Mouse (Mus musculus) liver, adult 2 months (tissue): ENCODE results near the gene Syngr1.

Experiments used
- CTCF ChIP-seq: fragments of 200-500 bp; IDR thresholded peaks from 2 replicates; pipeline ENCODE4 v1.5.1; 2011; ENCODE audit warnings: low read depth, low read length, control low read depth
- POLR2A ChIP-seq: fragments of 200-500 bp; IDR thresholded peaks from 2 replicates; pipeline ENCODE4 v1.6.1; 2011; ENCODE audit warnings: low read length, control low read depth; ENCODE audit not compliant: insufficient read depth; ENCODE audit errors: extremely low read depth

- TF ChIP-seq CTCF (no peak), POLR2A (no peak)
Observed at GRCm38 (mm10) chr15:80096946-80097881, 6.1 kb downstream of the Syngr1 start.
